8 mouse cellular contexts compared by ENCODE assay signal in genomic region chr7:45182199-45182601, GRCm38 (mm10). TPM values are rescaled to one million over a fixed set of nuclear protein-coding genes. Genes with fewer than 3 reads are reported as not detected.
DNase-seq lines count a peak whose midpoint lies in the region; ATAC-seq lines count a peak whose summit lies in the region.

No protein-coding gene starts in this region.

- intact Hi-C loops in left cerebral cortex, postnatal 36 days (cut with DNase I): no loop called here

- H3K9ac ChIP-seq in intestine, embryonic 15.5 days: peak overlapping the region; percentile 36
- no peak overlapping the region for H3K9ac ChIP-seq in midbrain, embryonic 11.5 days (ENCODE audit: low read length)

- H3K4me1 ChIP-seq in intestine, embryonic 15.5 days (replicated peaks): peaks cover 10% of the 10 kb centered on the region
- peaks cover 5% of the 10 kb centered on the region for H3K4me1 ChIP-seq in midbrain, embryonic 11.5 days (ENCODE audit: control insufficient read depth, insufficient read depth, low read length)

- WGBS in intestine, embryonic 15.5 days: under 1% methylated on average over 34 of the region's 34 CpGs
- WGBS in midbrain, embryonic 11.5 days: under 1% methylated on average over 34 of the region's 34 CpGs

- no peaks in the 10 kb centered on the region for H3K9me3 ChIP-seq in intestine, embryonic 15.5 days
- H3K9me3 ChIP-seq in midbrain, embryonic 11.5 days (ENCODE audit: control insufficient read depth, low read length): no peaks in the 10 kb centered on the region

- DNase-seq in adrenal gland, postnatal 14 days: peak; percentile 95
- peak; percentile 86 for DNase-seq in embryo, embryonic 9.5 days (ENCODE audit: extremely low spot score)
- peak; percentile 51 to 79 for DNase-seq in gastrocnemius, postnatal 4 days (ENCODE audit: low spot score in 2 of 2)
- peak; percentile 84 to 85 for DNase-seq in left cerebral cortex, postnatal 36 days (ENCODE audit: low spot score in 2 of 2)
- DNase-seq in midbrain, embryonic 11.5 days (ENCODE audit: low spot score, missing footprints): peak; percentile 94
- DNase-seq in skeletal muscle tissue, adult 2 months (ENCODE audit: low read depth, low spot score): peak; percentile 89
- no peak for DNase-seq in adipocyte (ENCODE audit: low spot score)

- H3K27ac ChIP-seq in intestine, embryonic 15.5 days: no peak overlapping the region
- H3K27ac ChIP-seq in midbrain, embryonic 11.5 days (ENCODE audit: low read depth, low read length): no peak overlapping the region

- H3K4me3 ChIP-seq in intestine, embryonic 15.5 days (replicated peaks): peak overlapping the region; percentile 30
- H3K4me3 ChIP-seq in midbrain, embryonic 11.5 days (ENCODE audit: low read depth, low read length): peak overlapping the region; percentile 17

- peak; percentile 97 for ATAC-seq in intestine, embryonic 15.5 days
- ATAC-seq in midbrain, embryonic 11.5 days (ENCODE audit: low FRiP score): peak; percentile 80

- H3K36me3 ChIP-seq in intestine, embryonic 15.5 days: no peaks in the 10 kb centered on the region
- H3K36me3 ChIP-seq in midbrain, embryonic 11.5 days (ENCODE audit: control insufficient read depth, insufficient read depth, low read length): no peaks in the 10 kb centered on the region

- H3K27me3 ChIP-seq in intestine, embryonic 15.5 days (replicated peaks): peaks cover 96% of the 10 kb centered on the region
- H3K27me3 ChIP-seq in midbrain, embryonic 11.5 days (ENCODE audit: control insufficient read depth, insufficient read depth, low read length): peaks cover 77% of the 10 kb centered on the region

- peak overlapping the region; percentile 72 for H3K4me2 ChIP-seq in intestine, embryonic 15.5 days (replicated peaks)
- peak overlapping the region; percentile 42 for H3K4me2 ChIP-seq in midbrain, embryonic 11.5 days

RNA-seq across cellular contexts. Expression of gene Pth2, which starts 1.4 kb away (rescaled TPM):
- total RNA-seq in adrenal gland, postnatal 14 days (2021): not detected in 2 replicates
- not detected for total RNA-seq in gastrocnemius, postnatal 4 days (2021)
- polyA plus RNA-seq in intestine, embryonic 15.5 days (2015; fragmentation: Nextera tagmentation; extraction: Ambion mirVana): not detected in 2 replicates
- total RNA-seq in left cerebral cortex, postnatal 36 days (2021): not detected
- 0.53 and 0.63 TPM in 2 replicates for polyA plus RNA-seq in midbrain, embryonic 11.5 days (2014; fragmentation: Nextera tagmentation; extraction: Ambion mirVana)

RNA-seq across cellular contexts. Expression of gene Gfy, which starts 2.8 kb away (rescaled TPM):
- not detected in 2 replicates for total RNA-seq in adrenal gland, postnatal 14 days (2021)
- under 1 TPM; 0.34 to 0.42 TPM for total RNA-seq in gastrocnemius, postnatal 4 days (2021)
- not detected in 2 replicates for polyA plus RNA-seq in intestine, embryonic 15.5 days (2015; fragmentation: Nextera tagmentation; extraction: Ambion mirVana)
- total RNA-seq in left cerebral cortex, postnatal 36 days (2021): under 1 TPM; 0.17 to 0.50 TPM
- not detected in 2 replicates for polyA plus RNA-seq in midbrain, embryonic 11.5 days (2014; fragmentation: Nextera tagmentation; extraction: Ambion mirVana)

RNA-seq across cellular contexts. Expression of gene Slc17a7, which starts 18.5 kb away (rescaled TPM):
- total RNA-seq in adrenal gland, postnatal 14 days (2021): 0.22 and 0.79 TPM in 2 replicates
- total RNA-seq in gastrocnemius, postnatal 4 days (2021): 1 to 10 TPM; 2.6 to 3.0 TPM
- polyA plus RNA-seq in intestine, embryonic 15.5 days (2015; fragmentation: Nextera tagmentation; extraction: Ambion mirVana): 0.13 and 0.15 TPM in 2 replicates
- 1,000 to 10,000 TPM; 1,276 to 1,585 TPM for total RNA-seq in left cerebral cortex, postnatal 36 days (2021)
- 0.40 and 0.51 TPM in 2 replicates for polyA plus RNA-seq in midbrain, embryonic 11.5 days (2014; fragmentation: Nextera tagmentation; extraction: Ambion mirVana)

RNA-seq across cellular contexts. Expression of gene Ccdc155, which starts 22.5 kb away (rescaled TPM):
- total RNA-seq in adrenal gland, postnatal 14 days (2021): 0.22 and 0.23 TPM in 2 replicates
- total RNA-seq in gastrocnemius, postnatal 4 days (2021): 1 to 10 TPM; 3.2 to 4.9 TPM
- polyA plus RNA-seq in intestine, embryonic 15.5 days (2015; fragmentation: Nextera tagmentation; extraction: Ambion mirVana): 0.61 and 0.69 TPM in 2 replicates
- 1 to 10 TPM; 5.1 to 5.2 TPM for total RNA-seq in left cerebral cortex, postnatal 36 days (2021)
- polyA plus RNA-seq in midbrain, embryonic 11.5 days (2014; fragmentation: Nextera tagmentation; extraction: Ambion mirVana): 0.52 and 0.86 TPM in 2 replicates

RNA-seq across cellular contexts. Expression of gene Aldh16a1, which starts 27.8 kb away (rescaled TPM):
- 59.8 and 59.9 TPM in 2 replicates for total RNA-seq in adrenal gland, postnatal 14 days (2021)
- 10 to 100 TPM; 34.8 to 51.6 TPM for total RNA-seq in gastrocnemius, postnatal 4 days (2021)
- 79.0 and 87.3 TPM in 2 replicates for polyA plus RNA-seq in intestine, embryonic 15.5 days (2015; fragmentation: Nextera tagmentation; extraction: Ambion mirVana)
- total RNA-seq in left cerebral cortex, postnatal 36 days (2021): 10 to 100 TPM; 12.2 to 21.5 TPM
- 22.0 and 25.7 TPM in 2 replicates for polyA plus RNA-seq in midbrain, embryonic 11.5 days (2014; fragmentation: Nextera tagmentation; extraction: Ambion mirVana)

Comparison
In these comparisons a context has a peak if more than half of its experiments do, and no peak if none do; other contexts are left out.
1. RNA of gene Slc17a7, which starts 18.5 kb away (total RNA-seq): 1,276 to 1,585 TPM in left cerebral cortex, postnatal 36 days; 2.6 to 3.0 TPM in gastrocnemius, postnatal 4 days and 0.22 to 0.79 TPM in adrenal gland, postnatal 14 days; every median in the first group is over 100 times any median in the second.